9 mouse cellular contexts compared by ENCODE assay signal in genomic region chr4:116221996-116222842, GRCm38 (mm10). TPM values are rescaled to one million over a fixed set of nuclear protein-coding genes. Genes with fewer than 3 reads are reported as not detected.
DNase-seq lines count a peak whose midpoint lies in the region; ATAC-seq and TF ChIP-seq lines count a peak whose summit lies in the region.
"Had no signal": no experiment of that assay in that cellular context is flagged by ENCODE, and none has a peak within 500 bp of the region (broad histone marks: within the 10 kb centered on the region; RNA-seq: fewer than 3 reads in every experiment).

No protein-coding gene starts in this region.

- TF ChIP-seq EP300 in CH12.LX (IDR thresholded peaks at IDR 0.05; ENCODE audit: low read length) = no peak

- peaks cover 9% of the 10 kb centered on the region for H3K27me3 ChIP-seq in CH12.LX (replicated peaks)
- no peaks in the 10 kb centered on the region for H3K27me3 ChIP-seq in cerebellum, adult 2 months (ENCODE audit: control insufficient read depth, insufficient read depth, low read length)
- H3K27me3 ChIP-seq in kidney, embryonic 14.5 days (ENCODE audit: control insufficient read depth, insufficient read depth, low read length) = no peaks in the 10 kb centered on the region
- H3K27me3 ChIP-seq in liver, embryonic 16.5 days (ENCODE audit: control insufficient read depth, insufficient read depth, low read depth, low read length) = peaks cover 12% of the 10 kb centered on the region

- in situ Hi-C loops in CH12.LX (cut with MboI; ENCODE audit: low pct_ligation_motif_present, low pct_unique_long_range_greater_than_20kb, low sequenced_read_pairs) = no loop called here

- no peaks in the 10 kb centered on the region for H3K36me3 ChIP-seq in CH12.LX (replicated peaks in 1 of 2; ENCODE audit: control insufficient read depth in 1 of 2, insufficient read depth in 1 of 2, low read length in 1 of 2)
- H3K36me3 ChIP-seq in kidney, embryonic 14.5 days (ENCODE audit: control insufficient read depth, insufficient read depth, low read length) = no peaks in the 10 kb centered on the region
- no peaks in the 10 kb centered on the region for H3K36me3 ChIP-seq in liver, embryonic 16.5 days (ENCODE audit: control insufficient read depth, insufficient read depth)

- no peaks in the 10 kb centered on the region for H3K79me2 ChIP-seq in CH12.LX (replicated peaks; ENCODE audit: control insufficient read depth, extremely low read depth, insufficient read depth, poor library complexity, severe bottlenecking)

- H3K27ac ChIP-seq in CH12.LX (ENCODE audit: insufficient read depth, low read depth) = no peak overlapping the region
- H3K27ac ChIP-seq in cerebellum, adult 2 months (ENCODE audit: insufficient read depth, low read length) = peak overlapping the region; percentile 96
- H3K27ac ChIP-seq in kidney, embryonic 14.5 days (ENCODE audit: low read depth, low read length) = peak overlapping the region; percentile 99
- H3K27ac ChIP-seq in liver, embryonic 16.5 days (ENCODE audit: low read length) = no peak overlapping the region; the same call in 1 of the 2 replicates

- H3K9ac ChIP-seq in CH12.LX (ENCODE audit: insufficient read depth, low read depth) = peak overlapping the region; percentile 71
- H3K9ac ChIP-seq in kidney, embryonic 14.5 days (ENCODE audit: low read depth, low read length) = peak overlapping the region; percentile 94
- H3K9ac ChIP-seq in liver, embryonic 16.5 days (ENCODE audit: low read depth, low read length) = peak overlapping the region; percentile 80

- TF ChIP-seq RAD21 in CH12.LX (IDR thresholded peaks at IDR 0.05; ENCODE audit: low read depth, low read length) = no peak

- dilution Hi-C loops in CH12.LX (cut with MboI; ENCODE audit: extremely low pct_ligation_motif_present, extremely low pct_unique_long_range_greater_than_20kb, low sequenced_read_pairs) = no loop called here

- TF ChIP-seq POLR2A in CH12.LX (IDR thresholded peaks at IDR 0.05; ENCODE audit: low read depth, low read length) = no peak
- TF ChIP-seq POLR2A in cerebellum, adult 2 months (IDR thresholded peaks at IDR 0.05; ENCODE audit: borderline replicate concordance, insufficient read depth, low read length) = no peak

- H3K4me3 ChIP-seq in CH12.LX (replicated peaks in 1 of 3; ENCODE audit: low read depth in 2 of 3, low read length in 2 of 3, poor library complexity in 1 of 3) = peak overlapping the region; percentile 47 to 75 (median 60)
- peak overlapping the region; percentile 94 for H3K4me3 ChIP-seq in cerebellum, adult 2 months (replicated peaks; ENCODE audit: insufficient read depth, low read depth, low read length)
- H3K4me3 ChIP-seq in kidney, embryonic 14.5 days (ENCODE audit: low read length) = peak overlapping the region; percentile 77
- peak overlapping the region; percentile 92 for H3K4me3 ChIP-seq in liver, embryonic 16.5 days (ENCODE audit: low read depth, low read length)

- peak; percentile 63 for DNase-seq in 3T3-L1 (ENCODE audit: low read depth, low spot score)
- DNase-seq in CH12.LX (ENCODE audit: extremely low read depth) = no peak
- peak; percentile 52 to 53 for DNase-seq in cerebellum, adult 2 months
- DNase-seq in forelimb bud, embryonic 11.5 days (ENCODE audit: low read depth, low spot score) = peak; percentile 56
- DNase-seq in retina, postnatal 1 day = peak; percentile 48

- no peak for ATAC-seq in kidney, embryonic 14.5 days (ENCODE audit: low FRiP score, low TSS enrichment)
- ATAC-seq in liver, embryonic 16.5 days (ENCODE audit: low read depth) = no peak
- no peak for ATAC-seq in erythroid progenitor cell, adult 5-6 weeks (replicated peaks; ENCODE audit: low FRiP score, poor library complexity, severe bottlenecking)

- no peak for TF ChIP-seq CTCF in CH12.LX (conservative IDR thresholded peaks at IDR 0.05 in 1 of 2, IDR thresholded peaks at IDR 0.05 in 1 of 2; ENCODE audit: low read depth in 2 of 2, low read length in 2 of 2)
- TF ChIP-seq CTCF in cerebellum, adult 2 months (IDR thresholded peaks at IDR 0.05; ENCODE audit: borderline replicate concordance, insufficient read depth, low read depth, low read length) = no peak

- peak overlapping the region; percentile 100 for H3K4me2 ChIP-seq in CH12.LX (ENCODE audit: insufficient read depth, low read depth, poor library complexity, severe bottlenecking)
- peak overlapping the region; percentile 38 for H3K4me2 ChIP-seq in kidney, embryonic 14.5 days (replicated peaks; ENCODE audit: low read depth, low read length)
- H3K4me2 ChIP-seq in liver, embryonic 16.5 days (ENCODE audit: low read depth, low read length) = peak overlapping the region; percentile 98

- H3K9me3 ChIP-seq in CH12.LX (replicated peaks; ENCODE audit: low read length) = no peaks in the 10 kb centered on the region
- no peaks in the 10 kb centered on the region for H3K9me3 ChIP-seq in kidney, embryonic 14.5 days (ENCODE audit: control insufficient read depth, low read length)
- no peaks in the 10 kb centered on the region for H3K9me3 ChIP-seq in liver, embryonic 16.5 days (replicated peaks; ENCODE audit: control insufficient read depth, low read length)

- peaks cover 0 to 4% of the 10 kb centered on the region in 2 experiments; a peak in 2 of 4 replicates for H3K4me1 ChIP-seq in CH12.LX (ENCODE audit: control insufficient read depth in 1 of 2, insufficient read depth in 2 of 2)
- peaks cover 3% of the 10 kb centered on the region; the same call in 1 of the 2 replicates for H3K4me1 ChIP-seq in cerebellum, adult 2 months (ENCODE audit: control insufficient read depth, insufficient read depth, low read length)
- peaks cover 6% of the 10 kb centered on the region; the same call in 1 of the 2 replicates for H3K4me1 ChIP-seq in kidney, embryonic 14.5 days (ENCODE audit: control insufficient read depth, insufficient read depth, low read length)
- peaks cover 11% of the 10 kb centered on the region for H3K4me1 ChIP-seq in liver, embryonic 16.5 days (ENCODE audit: control insufficient read depth, low read depth, low read length)

- under 1% methylated on average over 23 of the region's 23 CpGs for WGBS in cerebellum, adult 2 months
- WGBS in kidney, embryonic 14.5 days = under 1% methylated on average over 23 of the region's 23 CpGs
- WGBS in liver, embryonic 16.5 days (ENCODE audit: insufficient replicate concordance) = 2% methylated on average over 23 of the region's 23 CpGs

TF ChIP-seq in CH12.LX, 34 proteins besides CTCF, POLR2A, EP300 and RAD21:
- TF ChIP-seq USF1 (IDR thresholded peaks at IDR 0.05; ENCODE audit: low read depth, low read length) (no peak), TBP (conservative IDR thresholded peaks at IDR 0.05; ENCODE audit: low read depth, low read length) (no peak), JUND (conservative IDR thresholded peaks at IDR 0.05; ENCODE audit: low read depth, low read length) (no peak), ZNF384 (IDR thresholded peaks at IDR 0.05; ENCODE audit: low read depth, low read length) (peak; percentile 67; the same call in 1 of the 2 replicates), NELFE (IDR thresholded peaks at IDR 0.05; ENCODE audit: low read depth, low read length) (no peak), KAT2A (IDR thresholded peaks at IDR 0.05; ENCODE audit: insufficient replicate concordance, low read length) (no peak), ELF1 (IDR thresholded peaks at IDR 0.05; ENCODE audit: low read depth, low read length) (no peak), SMC3 (IDR thresholded peaks at IDR 0.05; ENCODE audit: low read depth, low read length) (no peak)
TF ChIP-seq in CH12.LX: peak in this region for 1.

RNA-seq across cellular contexts. Expression of gene Pik3r3, which starts 0.8 kb away (rescaled TPM):
- total RNA-seq in CH12.LX (2012; rRNA removed) (0.42 and 0.97 TPM in 2 replicates), CH12.LX (2014; rRNA removed) (1.9 TPM in 2 replicates)
- 1.8 and 2.2 TPM in 2 replicates for polyA plus RNA-seq in CH12.LX (2012; ENCODE audit: insufficient read length, low read depth)
- 90.6 and 105 TPM in 2 replicates for polyA plus RNA-seq in cerebellum, adult 2 months (2012; rRNA removed)
- polyA plus RNA-seq in kidney, embryonic 14.5 days (2014; fragmentation: Nextera tagmentation; extraction: Ambion mirVana) = 19.9 and 27.6 TPM in 2 replicates
- polyA plus RNA-seq in liver, embryonic 16.5 days (2015; fragmentation: Nextera tagmentation; extraction: Ambion mirVana) = 0.61 and 0.72 TPM in 2 replicates
- 1.8 and 2.1 TPM in 2 replicates for total RNA-seq in erythroid progenitor cell, adult 5-6 weeks (2015; ENCODE audit: low replicate concordance)
- 0.26 and 5.7 TPM in 2 replicates for total RNA-seq in erythroid progenitor cell, adult 5-6 weeks (2017; ENCODE audit: low replicate concordance)

RNA-seq across cellular contexts. Expression of gene Gm49337, which starts 49.0 kb away (rescaled TPM):
- total RNA-seq in CH12.LX (2012; rRNA removed) (not detected in 2 replicates), CH12.LX (2014; rRNA removed) (not detected in 2 replicates)
- not detected in 2 replicates for polyA plus RNA-seq in CH12.LX (2012; ENCODE audit: insufficient read length, low read depth)
- not detected in 2 replicates for polyA plus RNA-seq in cerebellum, adult 2 months (2012; rRNA removed)
- polyA plus RNA-seq in kidney, embryonic 14.5 days (2014; fragmentation: Nextera tagmentation; extraction: Ambion mirVana) = not detected in 2 replicates
- polyA plus RNA-seq in liver, embryonic 16.5 days (2015; fragmentation: Nextera tagmentation; extraction: Ambion mirVana) = not detected in 2 replicates
- total RNA-seq in erythroid progenitor cell, adult 5-6 weeks (2015; ENCODE audit: low replicate concordance) = not detected in 2 replicates
- total RNA-seq in erythroid progenitor cell, adult 5-6 weeks (2017; ENCODE audit: low replicate concordance) = 1.7 TPM in 1 of 2 replicates, not detected in the other
- total RNA-seq: heart, postnatal 36 days had no signal

RNA-seq across cellular contexts. Expression of gene 1700042G07Rik, which starts 49.0 kb away (rescaled TPM):
- not detected in 2 replicates for total RNA-seq in CH12.LX (2012; rRNA removed)
- not detected in 2 replicates for total RNA-seq in CH12.LX (2014; rRNA removed)
- not detected in 2 replicates for polyA plus RNA-seq in CH12.LX (2012; ENCODE audit: insufficient read length, low read depth)
- not detected in 2 replicates for polyA plus RNA-seq in cerebellum, adult 2 months (2012; rRNA removed)
- not detected in 2 replicates for polyA plus RNA-seq in kidney, embryonic 14.5 days (2014; fragmentation: Nextera tagmentation; extraction: Ambion mirVana)
- not detected in 2 replicates for polyA plus RNA-seq in liver, embryonic 16.5 days (2015; fragmentation: Nextera tagmentation; extraction: Ambion mirVana)
- not detected in 2 replicates for total RNA-seq in erythroid progenitor cell, adult 5-6 weeks (2015; ENCODE audit: low replicate concordance)
- not detected in 2 replicates for total RNA-seq in erythroid progenitor cell, adult 5-6 weeks (2017; ENCODE audit: low replicate concordance)
- total RNA-seq: heart, postnatal 36 days had no signal

RNA-seq across cellular contexts. Expression of gene Tspan1, which starts 54.8 kb away (rescaled TPM):
- total RNA-seq in CH12.LX (2012; rRNA removed) (0.08 and 0.13 TPM in 2 replicates), CH12.LX (2014; rRNA removed) (not detected in 2 replicates)
- 0.12 TPM in 1 of 2 replicates, not detected in the other for polyA plus RNA-seq in CH12.LX (2012; ENCODE audit: insufficient read length, low read depth)
- polyA plus RNA-seq in cerebellum, adult 2 months (2012; rRNA removed) = 0.47 and 0.67 TPM in 2 replicates
- polyA plus RNA-seq in kidney, embryonic 14.5 days (2014; fragmentation: Nextera tagmentation; extraction: Ambion mirVana) = 0.50 and 0.89 TPM in 2 replicates
- 0.27 TPM in 1 of 2 replicates, not detected in the other for polyA plus RNA-seq in liver, embryonic 16.5 days (2015; fragmentation: Nextera tagmentation; extraction: Ambion mirVana)
- not detected in 2 replicates for total RNA-seq in erythroid progenitor cell, adult 5-6 weeks (2015; ENCODE audit: low replicate concordance)
- total RNA-seq in erythroid progenitor cell, adult 5-6 weeks (2017; ENCODE audit: low replicate concordance) = not detected in 2 replicates
- total RNA-seq: heart, postnatal 36 days had no signal

Comparison
In these comparisons a context has a peak if more than half of its experiments do, and no peak if none do; other contexts are left out.
1. H3K27ac ChIP-seq: peak in cerebellum, adult 2 months (single experiment) and kidney, embryonic 14.5 days (single experiment); none in CH12.LX (single experiment) and liver, embryonic 16.5 days (single experiment).
2. H3K4me2 ChIP-seq: peak in every context shown above with its lines; median percentile 100 in CH12.LX; 98 in liver, embryonic 16.5 days; 38 in kidney, embryonic 14.5 days.
3. Peak in every context shown above with its lines, with median percentiles within 50 percentile points of each other: H3K4me3 ChIP-seq and H3K9ac ChIP-seq.